ENCODE assay signal across 9 mouse cellular contexts in genomic region chr11:77871436-77871835, GRCm38 (mm10). TPM values are rescaled to one million over a fixed set of nuclear protein-coding genes. Genes with fewer than 3 reads are reported as not detected.
DNase-seq lines count a peak whose midpoint lies in the region; ATAC-seq and TF ChIP-seq lines count a peak whose summit lies in the region.
"Had no signal": no experiment of that assay in that cellular context is flagged by ENCODE, and none has a peak within 500 bp of the region (broad histone marks: within the 10 kb centered on the region; RNA-seq: fewer than 3 reads in every experiment).

No protein-coding gene starts in this region.

- peaks cover 78% of the 10 kb centered on the region for H3K4me1 ChIP-seq in hindbrain, embryonic 13.5 days (replicated peaks)
- H3K4me1 ChIP-seq in hindbrain, embryonic 12.5 days, result peaks cover 69% of the 10 kb centered on the region

- no peak for TF ChIP-seq POLR2A in myocyte (IDR thresholded peaks at IDR 0.05; ENCODE audit: insufficient read length, low read depth)

- peaks cover 18% of the 10 kb centered on the region; the same call in 1 of the 2 replicates for H3K27me3 ChIP-seq in hindbrain, embryonic 13.5 days
- peaks cover 20% of the 10 kb centered on the region for H3K27me3 ChIP-seq in hindbrain, embryonic 12.5 days
- H3K27me3 ChIP-seq in myocyte (ENCODE audit: control insufficient read depth, insufficient read depth, insufficient read length), result peaks cover 8% of the 10 kb centered on the region

- no peak overlapping the region for H3K4me2 ChIP-seq in hindbrain, embryonic 13.5 days
- no peak overlapping the region for H3K4me2 ChIP-seq in hindbrain, embryonic 12.5 days (replicated peaks)
- H3K4me2 ChIP-seq in myocyte (ENCODE audit: low read depth), result no peak overlapping the region

- no peak overlapping the region for H3K4me3 ChIP-seq in hindbrain, embryonic 13.5 days
- H3K4me3 ChIP-seq in hindbrain, embryonic 12.5 days, result no peak overlapping the region
- no peak overlapping the region for H3K4me3 ChIP-seq in myocyte

- no peaks in the 10 kb centered on the region for H3K79me2 ChIP-seq in myocyte (ENCODE audit: control insufficient read depth, insufficient read depth)

- peak; percentile 40; the same call in 1 of the 2 replicates for ATAC-seq in hindbrain, embryonic 13.5 days (ENCODE audit: low FRiP score)
- no peak for ATAC-seq in hindbrain, embryonic 12.5 days (ENCODE audit: low FRiP score)
- ATAC-seq: lung, postnatal 0 days had no signal

- no peak overlapping the region for H3ac ChIP-seq in myocyte (ENCODE audit: control insufficient read depth, insufficient read length)

- no peaks in the 10 kb centered on the region for H3K36me3 ChIP-seq in hindbrain, embryonic 13.5 days
- H3K36me3 ChIP-seq in hindbrain, embryonic 12.5 days, result no peaks in the 10 kb centered on the region
- no peaks in the 10 kb centered on the region for H3K36me3 ChIP-seq in myocyte (ENCODE audit: control insufficient read depth, insufficient read depth)

- no peak overlapping the region for H3K9ac ChIP-seq in hindbrain, embryonic 13.5 days
- no peak overlapping the region for H3K9ac ChIP-seq in hindbrain, embryonic 12.5 days

- 13% methylated on average over 4 of the region's 4 CpGs for WGBS in hindbrain, embryonic 13.5 days
- 26% methylated on average over 4 of the region's 4 CpGs for WGBS in hindbrain, embryonic 12.5 days

- peak; percentile 78 to 84 for DNase-seq in cerebellum, adult 18-20 months
- peak; percentile 73 to 84 for DNase-seq in frontal cortex, adult 2 months (ENCODE audit: extremely low spot score in 1 of 2, low spot score in 1 of 2)
- DNase-seq in thymus, postnatal 10 days (ENCODE audit: low spot score in 2 of 2), result no peak
- DNase-seq in adrenal gland, postnatal 36 days, result no peak
- DNase-seq in lung, postnatal 10 days, result no peak

- H3K27ac ChIP-seq in hindbrain, embryonic 13.5 days, result peak overlapping the region; percentile 70
- H3K27ac ChIP-seq in hindbrain, embryonic 12.5 days, result no peak overlapping the region; the same call in 1 of the 2 replicates

- no peaks in the 10 kb centered on the region for H3K9me3 ChIP-seq in hindbrain, embryonic 13.5 days
- H3K9me3 ChIP-seq in hindbrain, embryonic 12.5 days (replicated peaks), result no peaks in the 10 kb centered on the region

TF ChIP-seq in myocyte, 11 proteins besides CTCF, POLR2A, EP300 and RAD21:
- TF ChIP-seq TCF12 (IDR thresholded peaks at IDR 0.05; ENCODE audit: insufficient read depth, poor library complexity, severe bottlenecking) (no peak), MYOG (IDR thresholded peaks at IDR 0.05; ENCODE audit: control insufficient read depth in 1 of 3, insufficient read depth in 1 of 3, insufficient read length in 2 of 3, low read depth in 2 of 3) (peak in 2 of 3 experiments; percentile 10 to 21), USF1 (IDR thresholded peaks at IDR 0.05; ENCODE audit: low read depth) (no peak), REST (IDR thresholded peaks at IDR 0.05; ENCODE audit: insufficient read depth, insufficient read length) (no peak), SRF (IDR thresholded peaks at IDR 0.05; ENCODE audit: control insufficient read depth, insufficient read length, low read depth) (no peak), MYOD1 (IDR thresholded peaks at IDR 0.05; ENCODE audit: control insufficient read depth in 1 of 3, insufficient read length in 2 of 3, low read depth in 2 of 3) (no peak), MAX (IDR thresholded peaks at IDR 0.05; ENCODE audit: low read depth) (no peak), POLR2AphosphoS2 (IDR thresholded peaks at IDR 0.05; ENCODE audit: insufficient read length, low read depth) (peak; percentile 14), E2F4 (IDR thresholded peaks at IDR 0.05; ENCODE audit: insufficient read depth) (no peak), CEBPB (IDR thresholded peaks at IDR 0.05; ENCODE audit: insufficient read depth, poor library complexity, severe bottlenecking) (no peak), TCF3 (IDR thresholded peaks at IDR 0.05; ENCODE audit: insufficient read length, low read depth) (no peak)

RNA-seq across cellular contexts. Expression of gene Pipox, which starts 22.5 kb away (rescaled TPM):
- polyA plus RNA-seq in hindbrain, embryonic 13.5 days (2015; fragmentation: Nextera tagmentation; extraction: Ambion mirVana), result 4.2 and 6.6 TPM in 2 replicates
- polyA plus RNA-seq in hindbrain, embryonic 12.5 days (2016; fragmentation: Nextera tagmentation; extraction: Ambion mirVana), result 5.0 and 7.1 TPM in 2 replicates
- 7.0 and 8.6 TPM in 2 replicates for polyA plus RNA-seq in frontal cortex, adult 2 months (2012; rRNA removed)
- polyA plus RNA-seq in myocyte (2012; fragmentation: generic; extraction: Trizol), result not detected
- total RNA-seq in adrenal gland, postnatal 36 days (2021), result 1 to 10 TPM; 1.2 to 3.2 TPM

RNA-seq across cellular contexts. Expression of gene Sez6, which starts 59.2 kb away (rescaled TPM):
- 112 and 121 TPM in 2 replicates for polyA plus RNA-seq in hindbrain, embryonic 13.5 days (2015; fragmentation: Nextera tagmentation; extraction: Ambion mirVana)
- polyA plus RNA-seq in hindbrain, embryonic 12.5 days (2016; fragmentation: Nextera tagmentation; extraction: Ambion mirVana), result 47.3 and 48.7 TPM in 2 replicates
- polyA plus RNA-seq in frontal cortex, adult 2 months (2012; rRNA removed), result 169 and 190 TPM in 2 replicates
- not detected for polyA plus RNA-seq in myocyte (2012; fragmentation: generic; extraction: Trizol)
- total RNA-seq in adrenal gland, postnatal 36 days (2021), result 1 to 10 TPM; 1.7 to 1.9 TPM

Comparison
In these comparisons a context has a peak if more than half of its experiments do, and no peak if none do; other contexts are left out.
1. DNase-seq: peak in cerebellum, adult 18-20 months (2 of 2) and frontal cortex, adult 2 months (2 of 2); none in thymus, postnatal 10 days (0 of 2), adrenal gland, postnatal 36 days (0 of 2) and lung, postnatal 10 days (single experiment).
2. RNA of gene Sez6, which starts 59.2 kb away (polyA plus RNA-seq): 169 to 190 TPM in frontal cortex, adult 2 months, 112 to 121 TPM in hindbrain, embryonic 13.5 days and 47.3 to 48.7 TPM in hindbrain, embryonic 12.5 days; not detected in myocyte (single experiment); every median in the first group is over 10 times any median in the second.